Mouse (Mus musculus): Measurements from ENCODE around the gene Abhd14a.
"Not testable (repeated sequence)": the region's sequence is repeated elsewhere in the genome, so short reads cannot be mapped to it uniquely, and the experiment has no call there.

Gene Abhd14a

GRCm38 (mm10) chr9:106447348-106447747 is at the start of gene Abhd14a, which contains the start of gene Abhd14b:
TSS of gene Abhd14a (minus strand) at chr9:106447678.
TSS of gene Abhd14b (plus strand) at chr9:106447459.
- DNase-seq: peak; percentile 96 to 98

GRCm38 (mm10) chr9:106487602-106488001 is 40.1 kb upstream of the Abhd14a start:
- DNase-seq: not testable (repeated sequence)

- DNase-seq: no peak
Observed at GRCm38 (mm10) chr9:106485076-106485475, 37.6 kb upstream of the Abhd14a start.

GRCm38 (mm10) chr9:106483606-106484005 is 36.1 kb upstream of the Abhd14a start:
- no peak for DNase-seq

- DNase-seq: no peak
Observed at GRCm38 (mm10) chr9:106483136-106483535, 35.7 kb upstream of the Abhd14a start.

- DNase-seq: no peak
Observed at GRCm38 (mm10) chr9:106482578-106483115, 35.2 kb upstream of the Abhd14a start.

GRCm38 (mm10) chr9:106481676-106482075 is 34.2 kb upstream of the Abhd14a start:
- DNase-seq: no peak

- DNase-seq: peak in 1 of 2 experiments; percentile 2
Observed at GRCm38 (mm10) chr9:106481075-106481474, 33.6 kb upstream of the Abhd14a start.

- no peak for DNase-seq
Observed at GRCm38 (mm10) chr9:106480541-106480940, 33.1 kb upstream of the Abhd14a start.

- DNase-seq: peak in 1 of 2 experiments; percentile 2
Observed at GRCm38 (mm10) chr9:106478101-106478500, 30.6 kb upstream of the Abhd14a start.

GRCm38 (mm10) chr9:106477649-106478048 is 30.2 kb upstream of the Abhd14a start:
- peak in 1 of 2 experiments; percentile 3 for DNase-seq

- DNase-seq: peak; percentile 100
Observed at GRCm38 (mm10) chr9:106476924-106477484, 29.5 kb upstream of the Abhd14a start, which contains the start of gene Parp3. TSS of gene Parp3 (minus strand) at chr9:106476949.

GRCm38 (mm10) chr9:106476002-106476923 is 28.8 kb upstream of the Abhd14a start:
- DNase-seq: peak; percentile 85 to 88

GRCm38 (mm10) chr9:106475663-106476001 is 28.2 kb upstream of the Abhd14a start, which contains the start of gene Rrp9:
TSS of gene Rrp9 (plus strand) at chr9:106475963.
- DNase-seq: no peak

GRCm38 (mm10) chr9:106475046-106475445 is 27.6 kb upstream of the Abhd14a start:
- DNase-seq: peak; percentile 44 to 64

- DNase-seq: peak; percentile 76 to 81
Observed at GRCm38 (mm10) chr9:106474456-106474855, 27.0 kb upstream of the Abhd14a start.

- DNase-seq: no peak
Observed at GRCm38 (mm10) chr9:106473753-106474105, 26.3 kb upstream of the Abhd14a start.

GRCm38 (mm10) chr9:106473081-106473752 is 25.7 kb upstream of the Abhd14a start:
- no peak for DNase-seq

GRCm38 (mm10) chr9:106472321-106472720 is 24.8 kb upstream of the Abhd14a start:
- DNase-seq: no peak

GRCm38 (mm10) chr9:106471892-106472291 is 24.4 kb upstream of the Abhd14a start:
- peak; percentile 69 to 79 for DNase-seq

- DNase-seq: no peak
Observed at GRCm38 (mm10) chr9:106470991-106471750, 23.7 kb upstream of the Abhd14a start.

- DNase-seq: no peak
Observed at GRCm38 (mm10) chr9:106469776-106470175, 22.3 kb upstream of the Abhd14a start.
